Mouse (Mus musculus): ENCODE measurements around the gene Opa3.

Opa3 gene

DNA sequence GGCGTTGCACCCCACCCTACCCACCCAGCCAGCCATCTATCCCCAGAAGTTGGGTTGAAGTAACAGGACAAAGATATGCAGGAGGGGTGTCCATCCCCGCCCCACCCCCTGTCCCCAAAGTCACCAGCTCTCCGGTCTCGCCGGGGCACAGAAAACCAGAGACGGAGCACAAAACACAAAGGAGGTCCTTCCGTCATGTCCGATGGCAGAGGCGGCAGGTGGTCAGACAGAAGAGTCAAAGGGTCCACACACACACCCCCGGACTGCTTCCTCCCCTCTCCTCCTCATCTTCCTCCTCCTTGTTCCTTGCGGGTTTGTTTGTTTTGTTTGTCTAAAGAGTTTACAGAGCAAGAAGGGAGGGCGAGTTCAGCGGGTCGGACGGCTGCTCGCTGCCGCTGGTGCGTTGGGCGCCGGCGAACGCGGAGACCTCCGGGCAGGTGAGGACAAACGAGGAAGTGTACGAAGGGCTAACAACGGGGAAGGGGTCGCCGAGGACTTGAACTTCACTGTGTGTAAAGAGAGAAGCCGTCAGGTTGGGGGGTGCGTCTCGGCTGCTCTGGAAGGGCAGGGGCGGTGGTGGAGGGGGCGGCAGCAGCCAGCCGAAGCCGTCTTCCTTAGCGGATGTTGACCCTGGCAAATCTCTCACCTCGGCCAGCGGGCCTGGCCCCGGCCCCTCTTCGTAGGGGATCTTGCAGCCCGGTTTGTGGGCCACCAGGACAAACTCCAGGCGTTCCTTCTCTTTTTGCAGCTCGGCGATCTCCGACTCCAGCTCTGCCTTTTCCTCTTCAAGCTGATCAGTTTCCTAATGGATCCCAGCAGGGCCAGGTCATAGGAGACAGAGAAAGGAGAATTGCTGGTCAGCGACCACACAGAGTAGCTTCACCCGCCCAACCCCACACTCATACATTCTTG, 76.6 kb downstream of the Opa3 start:
- DNase-seq (ENCODE audit: extremely low read depth, insufficient read length, low spot score): no peak

DNA sequence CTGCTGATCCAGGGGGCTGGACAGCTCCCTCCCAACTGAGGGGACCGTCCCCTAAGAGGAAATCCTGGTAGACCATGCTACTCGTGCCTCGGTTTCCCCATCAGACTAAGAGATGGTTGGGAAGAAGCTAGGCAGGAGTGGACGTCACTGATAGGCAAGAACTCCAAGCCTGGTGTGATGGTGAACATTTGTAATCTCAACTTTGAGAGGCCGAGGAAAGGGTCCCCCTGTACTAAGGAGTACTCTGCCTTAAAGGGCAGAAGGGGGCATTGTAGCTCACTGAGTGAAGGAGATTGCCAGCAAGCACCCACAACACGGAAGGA, 77.2 kb downstream of the Opa3 start:
- no peak for DNase-seq (ENCODE audit: extremely low read depth, insufficient read length, low spot score)

All from 3134 (cell line).